Mouse (Mus musculus) T-helper 1 cell (primary cell): ENCODE measurements at regions not wholly inside any gene's neighbourhood (a gene's known extent, or its start where the extent isn't known, plus 50 kb on each side); places are given as distances from the start of the nearest gene placed in this dataset.

Source experiments
- in situ Hi-C: fragments of 300-600 bp; cut with MboI, MseI; formaldehyde crosslinking; loops from one replicate; pipeline ENCODE4 v1.15.1; 2025; ENCODE audit warnings: high pct_unique_total_duplicates

GRCm38 (mm10) chr7:71873817-71874216 is 432.6 kb downstream of the Mctp2 start:
- in situ Hi-C loops, result no loop called here

GRCm38 (mm10) chr7:71872912-71873311 is 433.5 kb downstream of the Mctp2 start:
- in situ Hi-C loops, result no loop called here

GRCm38 (mm10) chr7:71867090-71867489 is 439.3 kb downstream of the Mctp2 start:
- in situ Hi-C loops, result loop anchor here (10.0 kb wide), 2 partner anchors 472 to 478 kb away; no protein-coding TSS in a partner anchor

- in situ Hi-C loops, result loop anchor here (10.0 kb wide), 2 partner anchors 471 to 479 kb away; no protein-coding TSS in a partner anchor
Observed at GRCm38 (mm10) chr7:71865371-71866166, 440.8 kb downstream of the Mctp2 start.

GRCm38 (mm10) chr7:71852864-71853263 is 453.5 kb downstream of the Mctp2 start:
- in situ Hi-C loops, result no loop called here

GRCm38 (mm10) chr7:71849174-71849573 is 457.2 kb downstream of the Mctp2 start:
- in situ Hi-C loops, result no loop called here

GRCm38 (mm10) chr7:71837845-71838244 is 468.6 kb downstream of the Mctp2 start:
- in situ Hi-C loops, result no loop called here

- in situ Hi-C loops, result no loop called here
Observed at GRCm38 (mm10) chr7:71831790-71832525, 474.4 kb downstream of the Mctp2 start.

GRCm38 (mm10) chr7:71829567-71829966 is 476.8 kb downstream of the Mctp2 start:
- in situ Hi-C loops, result no loop called here

- in situ Hi-C loops, result no loop called here
Observed at GRCm38 (mm10) chr7:71816138-71816537, 464.9 kb upstream of the Gm10295 start.

- in situ Hi-C loops, result no loop called here
Observed at GRCm38 (mm10) chr7:71794201-71794600, 442.9 kb upstream of the Gm10295 start.

- in situ Hi-C loops, result no loop called here
Observed at GRCm38 (mm10) chr7:71788401-71788800, 437.1 kb upstream of the Gm10295 start.

- in situ Hi-C loops, result no loop called here
Observed at GRCm38 (mm10) chr7:71782496-71782895, 431.2 kb upstream of the Gm10295 start.

GRCm38 (mm10) chr7:71749886-71750285 is 398.6 kb upstream of the Gm10295 start:
- in situ Hi-C loops, result no loop called here

GRCm38 (mm10) chr7:71746118-71746897 is 395.0 kb upstream of the Gm10295 start:
- in situ Hi-C loops, result no loop called here

- in situ Hi-C loops, result no loop called here
Observed at GRCm38 (mm10) chr7:71728509-71728908, 377.2 kb upstream of the Gm10295 start.

- in situ Hi-C loops, result no loop called here
Observed at GRCm38 (mm10) chr7:71708209-71708608, 356.9 kb upstream of the Gm10295 start.

GRCm38 (mm10) chr7:71706201-71706600 is 354.9 kb upstream of the Gm10295 start:
- in situ Hi-C loops, result no loop called here

- in situ Hi-C loops, result no loop called here
Observed at GRCm38 (mm10) chr7:71705426-71706050, 354.3 kb upstream of the Gm10295 start.

- in situ Hi-C loops, result no loop called here
Observed at GRCm38 (mm10) chr7:71704661-71705240, 353.5 kb upstream of the Gm10295 start.
